Mouse (Mus musculus): ENCODE measurements around the gene Arsg. TPM values are rescaled to one million over a fixed set of nuclear protein-coding genes. Genes with fewer than 3 reads are reported as not detected.

Gene Arsg
- polyA plus RNA-seq, 1 experiment = 2.4 TPM

- H3K4me3 ChIP-seq = no peak overlapping the region
Measured at GRCm38 (mm10) chr11:109622518-109623037, 149.4 kb downstream of the Arsg start.

More at GRCm38 (mm10) chr11:109622518-109623037, 149.4 kb downstream of the Arsg start:
- no peaks in the 10 kb centered on the region for H3K36me3 ChIP-seq (ENCODE audit: control insufficient read depth, insufficient read depth)
- H3ac ChIP-seq (ENCODE audit: control insufficient read depth, insufficient read length) = no peak overlapping the region
- H3K4me2 ChIP-seq (ENCODE audit: low read depth) = peak overlapping the region; percentile 50
- no peaks in the 10 kb centered on the region for H3K27me3 ChIP-seq (ENCODE audit: control insufficient read depth, insufficient read depth, insufficient read length)
- TF ChIP-seq MYOG (IDR thresholded peaks at IDR 0.05; ENCODE audit: control insufficient read depth in 1 of 3, insufficient read depth in 1 of 3, insufficient read length in 2 of 3, low read depth in 2 of 3) = peak in 2 of 3 experiments; percentile 2 to 65
- no peak for TF ChIP-seq TCF3 (IDR thresholded peaks at IDR 0.05; ENCODE audit: insufficient read length, low read depth)
- TF ChIP-seq CEBPB (IDR thresholded peaks at IDR 0.05; ENCODE audit: insufficient read depth, poor library complexity, severe bottlenecking) = no peak
- TF ChIP-seq TCF12 (IDR thresholded peaks at IDR 0.05; ENCODE audit: insufficient read depth, poor library complexity, severe bottlenecking) = no peak
- TF ChIP-seq MAX (IDR thresholded peaks at IDR 0.05; ENCODE audit: low read depth) = no peak
- no peak for TF ChIP-seq REST (IDR thresholded peaks at IDR 0.05; ENCODE audit: insufficient read depth, insufficient read length)
- peak in 2 of 3 experiments; percentile 23 to 56 for TF ChIP-seq MYOD1 (IDR thresholded peaks at IDR 0.05; ENCODE audit: control insufficient read depth in 1 of 3, insufficient read length in 2 of 3, low read depth in 2 of 3)
- H3K79me2 ChIP-seq (ENCODE audit: control insufficient read depth, insufficient read depth) = no peaks in the 10 kb centered on the region

Other genes with a start within 250 kb of the Arsg start
- gene Rgs9, start 175.2 kb upstream of the Arsg start, polyA plus RNA-seq (2012; fragmentation: generic; extraction: Trizol) = not detected
- 24.1 TPM for gene Gna13, start 110.5 kb upstream of the Arsg start, polyA plus RNA-seq (2012; fragmentation: generic; extraction: Trizol)
- not detected for gene 9930022D16Rik, start 59.5 kb upstream of the Arsg start, polyA plus RNA-seq (2012; fragmentation: generic; extraction: Trizol)
- 31.5 TPM for gene Amz2, start 47.4 kb upstream of the Arsg start, polyA plus RNA-seq (2012; fragmentation: generic; extraction: Trizol)
- 4.3 TPM for gene Slc16a6, start 224 bp downstream of the Arsg start, polyA plus RNA-seq (2012; fragmentation: generic; extraction: Trizol)
- gene Wipi1, start 138.6 kb downstream of the Arsg start, polyA plus RNA-seq (2012; fragmentation: generic; extraction: Trizol) = 71.9 TPM
- 406 TPM for gene Prkar1a, start 176.0 kb downstream of the Arsg start, polyA plus RNA-seq (2012; fragmentation: generic; extraction: Trizol)
- 72.4 TPM for gene Fam20a, start 248.9 kb downstream of the Arsg start, polyA plus RNA-seq (2012; fragmentation: generic; extraction: Trizol)